Mouse (Mus musculus): ENCODE data around the gene Bcl2a1b.
"Not testable (repeated sequence)": the region's sequence is repeated elsewhere in the genome, so short reads cannot be mapped to it uniquely, and the experiment has no call there.

Gene Bcl2a1b

DNA sequence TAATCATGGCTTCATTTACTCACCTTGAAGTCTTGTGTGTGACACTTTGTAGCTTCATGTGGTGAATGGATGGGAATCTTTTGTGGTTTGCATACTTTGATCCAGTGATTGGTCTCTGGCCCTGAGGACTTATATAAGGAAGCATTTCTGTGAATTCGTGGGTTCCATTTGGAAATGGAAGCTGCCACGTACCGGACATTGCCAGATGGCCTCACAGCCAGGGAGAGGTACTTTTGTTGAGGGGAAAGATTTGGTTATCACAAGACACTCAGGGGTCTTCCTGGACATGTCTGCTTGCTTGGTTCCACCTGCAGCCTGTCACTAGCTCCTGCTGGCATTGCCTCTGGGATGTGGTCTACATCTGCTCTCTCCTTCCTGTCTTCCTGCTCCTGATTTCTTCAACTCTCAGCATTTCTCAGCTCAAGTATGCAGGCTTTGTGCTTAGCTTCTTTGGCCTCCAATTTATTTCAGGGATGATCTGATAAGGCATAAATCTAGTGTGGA is 41.6 kb downstream of the Bcl2a1b start:
- not testable (repeated sequence) for ATAC-seq (ENCODE audit: low TSS enrichment)

DNA sequence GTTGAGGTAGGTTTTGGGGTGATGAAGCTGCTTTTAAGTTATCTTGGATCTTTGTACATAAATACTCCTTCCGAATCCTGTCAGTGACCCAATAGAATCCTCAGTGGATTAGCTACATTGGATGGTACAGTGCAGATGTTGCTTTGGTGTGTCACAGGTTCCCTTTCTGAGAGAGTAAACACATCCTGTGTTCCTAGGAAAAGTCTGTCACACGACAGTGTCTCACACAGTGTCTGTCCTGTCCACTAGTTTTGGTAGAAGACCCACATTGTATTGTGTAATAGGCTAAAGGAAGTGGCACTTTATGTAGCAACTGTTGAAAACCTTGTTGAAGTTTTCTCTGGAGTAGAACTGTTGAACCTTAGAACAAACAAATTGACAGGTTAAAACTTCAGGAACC is 54.4 kb downstream of the Bcl2a1b start:
- ATAC-seq (ENCODE audit: low TSS enrichment): no peak

DNA sequence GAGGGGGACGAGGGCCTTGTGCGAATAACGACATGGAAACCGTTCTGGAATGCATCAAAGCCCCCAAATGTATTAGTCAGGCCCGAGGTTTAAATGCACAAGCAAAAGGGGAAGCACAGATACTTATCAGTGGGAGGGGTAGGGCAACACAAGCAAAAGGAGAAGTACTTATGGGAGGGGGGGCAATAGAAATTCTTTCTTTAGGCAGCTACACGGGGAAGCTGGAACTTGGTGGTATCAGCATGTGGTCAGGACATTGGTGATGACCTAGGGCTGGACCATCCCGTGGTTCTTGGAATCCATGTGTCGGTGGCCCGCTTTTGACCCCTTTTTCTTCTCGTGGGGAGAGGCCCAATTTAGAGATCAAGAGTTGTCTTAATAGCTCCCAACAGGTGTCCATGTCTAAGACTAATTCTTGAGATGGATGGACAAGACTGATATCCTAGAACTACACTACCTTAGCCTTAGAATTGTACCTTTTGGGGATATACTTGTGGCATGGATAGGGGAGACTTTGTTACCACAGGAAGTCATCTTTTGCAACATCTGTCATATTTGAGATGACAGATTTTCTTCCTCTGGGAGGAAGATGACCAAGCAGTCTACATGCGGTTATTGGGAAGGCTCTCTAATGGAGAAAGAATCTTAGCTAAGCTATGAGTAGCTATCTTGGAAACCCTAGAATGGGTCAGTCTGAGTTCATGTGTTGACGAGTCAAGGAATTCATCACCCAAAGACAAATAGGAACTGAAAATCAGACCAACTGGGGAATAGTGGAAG is 57.7 kb downstream of the Bcl2a1b start:
- no peak for ATAC-seq (ENCODE audit: low TSS enrichment)
